Mouse (Mus musculus): Measurements from ENCODE around the gene Sntg2.

DNA sequence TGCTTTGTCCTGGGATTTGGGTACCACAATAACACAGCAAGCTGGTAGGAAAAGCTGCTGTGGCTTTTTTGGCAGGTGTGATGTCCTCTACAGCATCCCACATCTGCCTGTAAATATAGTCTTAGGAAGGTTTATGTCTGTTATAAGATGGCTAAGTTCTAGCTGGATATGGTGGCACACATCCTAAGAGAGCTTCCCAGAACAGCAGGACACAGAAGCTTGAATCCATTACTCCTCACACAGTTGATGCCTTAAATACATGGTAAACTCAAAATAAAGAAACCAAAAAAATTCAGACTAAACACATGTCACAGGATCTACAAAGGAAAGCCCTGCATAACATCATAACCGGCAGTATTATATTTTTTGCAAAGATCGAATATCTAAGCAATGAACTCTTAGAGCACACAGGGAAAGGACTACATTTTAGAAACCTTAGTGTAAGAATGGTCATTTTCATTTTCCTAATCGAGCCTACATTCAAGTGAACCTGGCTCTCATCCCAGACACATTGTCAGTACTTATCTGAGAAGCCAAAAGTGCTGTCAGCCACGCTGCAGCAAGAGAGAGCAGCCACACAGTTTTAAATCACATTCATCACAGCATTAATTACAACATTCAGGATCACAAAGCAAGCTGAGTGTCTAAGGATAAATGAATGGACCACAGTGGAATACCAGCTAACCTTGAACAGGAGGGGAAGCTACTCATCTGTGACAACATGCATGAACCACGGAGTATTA is 64.8 kb downstream of the Sntg2 start:
- no peak for TF ChIP-seq POLR2A (IDR thresholded peaks at IDR 0.05; ENCODE audit: insufficient read length, low read depth)
- no peak for TF ChIP-seq E2F4 (IDR thresholded peaks at IDR 0.05; ENCODE audit: insufficient read depth)
- TF ChIP-seq POLR2AphosphoS2 (IDR thresholded peaks at IDR 0.05; ENCODE audit: insufficient read length, low read depth) = no peak
- no peak for TF ChIP-seq USF1 (IDR thresholded peaks at IDR 0.05; ENCODE audit: low read depth)
- TF ChIP-seq TCF12 (IDR thresholded peaks at IDR 0.05; ENCODE audit: insufficient read depth, poor library complexity, severe bottlenecking) = no peak
- no peak for TF ChIP-seq MYOD1 (IDR thresholded peaks at IDR 0.05; ENCODE audit: control insufficient read depth in 1 of 3, insufficient read length in 2 of 3, low read depth in 2 of 3)
- TF ChIP-seq CEBPB (IDR thresholded peaks at IDR 0.05; ENCODE audit: insufficient read depth, poor library complexity, severe bottlenecking) = no peak
- no peak for TF ChIP-seq MAX (IDR thresholded peaks at IDR 0.05; ENCODE audit: low read depth)
- no peak for TF ChIP-seq SRF (IDR thresholded peaks at IDR 0.05; ENCODE audit: control insufficient read depth, insufficient read length, low read depth)
- no peak for TF ChIP-seq MYOG (IDR thresholded peaks at IDR 0.05; ENCODE audit: control insufficient read depth in 1 of 3, insufficient read depth in 1 of 3, insufficient read length in 2 of 3, low read depth in 2 of 3)
- no peak for TF ChIP-seq TCF3 (IDR thresholded peaks at IDR 0.05; ENCODE audit: insufficient read length, low read depth)
- TF ChIP-seq REST (IDR thresholded peaks at IDR 0.05; ENCODE audit: insufficient read depth, insufficient read length) = no peak

All from myocyte (in vitro differentiated cells).